Comparison of ENCODE assay signal across 19 mouse cellular contexts in the genomic region with DNA sequence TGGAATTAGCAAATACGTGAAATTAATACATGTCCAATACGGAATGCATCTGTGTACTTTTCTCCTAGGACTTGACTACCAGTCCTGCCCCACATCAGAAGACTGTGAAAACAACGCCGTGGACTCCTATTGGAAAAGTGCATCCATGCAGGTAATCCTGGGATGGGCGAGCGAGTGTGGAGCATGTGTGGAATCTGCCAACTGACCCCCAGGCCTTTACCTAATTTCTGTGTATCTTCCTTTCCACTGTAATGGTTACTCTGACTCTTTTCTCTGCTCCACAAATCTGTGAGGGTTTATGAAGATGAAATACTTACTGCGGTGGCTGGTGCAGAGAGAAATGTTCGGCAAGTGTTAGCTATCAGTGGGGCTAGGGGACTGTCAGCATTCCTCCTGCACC. TPM values are rescaled to one million over a fixed set of nuclear protein-coding genes. Genes with fewer than 3 reads are reported as not detected.
"Had no signal": no experiment of that assay in that cellular context is flagged by ENCODE, and none has a peak within 500 bp of the region (broad histone marks: within the 10 kb centered on the region; RNA-seq: fewer than 3 reads in every experiment).

No protein-coding gene starts in this region.

- H3K27ac ChIP-seq: midbrain, embryonic 10.5 days; midbrain, embryonic 12.5 days; neural tube, embryonic 13.5 days; neural tube, embryonic 15.5 days; stomach, embryonic 15.5 days; stomach, postnatal 0 days had no signal

- H3K4me1 ChIP-seq: midbrain, embryonic 12.5 days; neural tube, embryonic 13.5 days; neural tube, embryonic 15.5 days had no signal

- H3K36me3 ChIP-seq: midbrain, embryonic 10.5 days; midbrain, embryonic 12.5 days; neural tube, embryonic 13.5 days; neural tube, embryonic 15.5 days; stomach, embryonic 15.5 days had no signal

- H3K4me2 ChIP-seq: lung, embryonic 14.5 days; midbrain, embryonic 12.5 days; neural tube, embryonic 13.5 days; neural tube, embryonic 15.5 days; stomach, embryonic 15.5 days had no signal

- H3K27me3 ChIP-seq: midbrain, embryonic 12.5 days; neural tube, embryonic 13.5 days; neural tube, embryonic 15.5 days; stomach, embryonic 15.5 days had no signal

- DNase-seq: lung, adult 18-20 months; lung, embryonic 14.5 days; lung, postnatal 10 days; lung, postnatal 4 days; midbrain, embryonic 14.5 days; right cerebral cortex, adult 18-20 months; right cerebral cortex, postnatal 25 days; right cerebral cortex, postnatal 4 days; thymus, adult 2 months; thymus, postnatal 25 days had no signal

- H3K4me3 ChIP-seq: midbrain, embryonic 10.5 days; midbrain, embryonic 12.5 days; myocyte; neural tube, embryonic 13.5 days; neural tube, embryonic 15.5 days; stomach, embryonic 15.5 days had no signal

- H3K9me3 ChIP-seq: midbrain, embryonic 10.5 days; midbrain, embryonic 12.5 days; neural tube, embryonic 13.5 days; neural tube, embryonic 15.5 days; stomach, embryonic 15.5 days had no signal

- H3K9ac ChIP-seq: lung, embryonic 14.5 days; midbrain, embryonic 12.5 days; neural tube, embryonic 13.5 days; neural tube, embryonic 15.5 days; stomach, embryonic 15.5 days had no signal

- ATAC-seq: midbrain, embryonic 16.5 days had no signal

RNA-seq across cellular contexts. Expression of gene Bst1, which starts 3.5 kb away (rescaled TPM):
- polyA plus RNA-seq: midbrain, embryonic 10.5 days; midbrain, embryonic 14.5 days; myocyte; neural tube, embryonic 11.5 days had no signal
